Mouse (Mus musculus) testis, adult 2 months (tissue): ENCODE measurements around the gene Pik3r1.
A peak's percentile ranks its signal among the peaks of the same experiment; 100 is the strongest.

ENCODE experiments used
- CTCF ChIP-seq: fragments of 200-500 bp; IDR thresholded peaks from 2 replicates; pipeline ENCODE4 v1.5.1; 2012; ENCODE audit warnings: low read depth, mild to moderate bottlenecking, inconsistent platforms, low read length, moderate library complexity; ENCODE audit not compliant: control insufficient read depth, insufficient read depth, insufficient replicate concordance
- POLR2A ChIP-seq: fragments of 200-500 bp; IDR thresholded peaks from 2 replicates; pipeline ENCODE4 v1.6.1; 2012; ENCODE audit warnings: low read depth, mild to moderate bottlenecking, inconsistent platforms, low read length, moderate library complexity; ENCODE audit not compliant: control insufficient read depth

DNA sequence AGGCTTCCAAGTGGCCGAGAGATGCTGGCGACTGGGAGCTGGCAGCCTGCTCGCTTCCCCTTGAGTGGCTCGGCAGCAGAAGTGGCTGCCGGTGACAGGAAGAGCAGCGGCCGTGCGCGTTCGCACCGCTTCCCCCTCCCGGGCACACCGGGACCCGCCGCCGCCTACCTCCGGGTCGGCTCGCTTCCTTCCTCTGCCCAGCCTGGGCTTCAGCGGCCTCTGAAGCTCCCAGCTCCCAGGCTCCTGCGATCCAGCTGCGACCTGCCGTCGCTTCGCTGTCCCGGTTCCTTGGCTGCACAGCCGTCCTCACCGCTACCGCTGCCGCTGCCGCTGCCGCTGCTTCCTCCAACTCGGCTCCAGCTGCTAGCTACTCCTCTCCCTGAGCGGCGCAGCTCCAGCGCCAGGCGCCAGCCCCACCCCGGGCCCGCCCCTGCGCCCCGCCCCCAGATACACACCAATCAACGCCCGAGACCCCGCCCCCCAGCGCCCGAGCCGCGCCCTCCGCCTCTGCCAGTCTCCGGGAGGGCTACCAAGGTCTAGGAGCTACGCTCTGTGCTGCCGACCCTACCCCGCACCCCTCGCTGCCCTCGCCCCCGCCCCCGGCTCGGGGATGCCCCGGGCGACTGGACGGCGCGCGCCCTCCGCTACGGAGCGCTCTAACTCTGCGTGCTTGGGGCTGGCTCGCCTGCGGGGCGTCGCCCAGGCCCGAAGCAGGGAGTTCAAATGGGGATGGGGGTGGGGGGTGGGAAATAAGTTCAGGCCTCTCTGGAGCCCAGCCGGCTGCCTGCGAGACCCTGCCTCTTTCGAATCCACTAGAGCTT, at the start of gene Pik3r1:
- TF ChIP-seq POLR2A (peak; percentile 85), CTCF (no peak)
